Mouse (Mus musculus) cerebellum, adult 9-10 months (tissue): ENCODE measurements around the gene D630045J12Rik.
A peak's percentile ranks its signal among the peaks of the same experiment; 100 is the strongest.

ENCODE experiments used
- DNase-seq: peaks from one replicate; pipeline ENCODE4 v3.0.0; 2022

The D630045J12Rik gene

GRCm38 (mm10) chr6:38186312-38186950 is 67.4 kb downstream of the D630045J12Rik start:
- no peak for DNase-seq

- DNase-seq, result no peak
These were observed 69.0 kb downstream of the D630045J12Rik start for GRCm38 (mm10) chr6:38184791-38185190.

- DNase-seq, result no peak
These were observed 72.0 kb downstream of the D630045J12Rik start for GRCm38 (mm10) chr6:38181756-38182318.

- DNase-seq, result no peak
These were observed 73.1 kb downstream of the D630045J12Rik start for GRCm38 (mm10) chr6:38180669-38181068.

- DNase-seq, result no peak
These were observed 88.4 kb downstream of the D630045J12Rik start for GRCm38 (mm10) chr6:38165385-38165784.

GRCm38 (mm10) chr6:38164705-38165104 is 89.1 kb downstream of the D630045J12Rik start:
- no peak for DNase-seq

- no peak for DNase-seq
These were observed 90.8 kb downstream of the D630045J12Rik start for GRCm38 (mm10) chr6:38162825-38163504.

- no peak for DNase-seq
These were observed 93.3 kb downstream of the D630045J12Rik start for GRCm38 (mm10) chr6:38160556-38160955.

- DNase-seq, result peak; percentile 97
These were observed 93.7 kb downstream of the D630045J12Rik start for GRCm38 (mm10) chr6:38160102-38160501.

- DNase-seq, result no peak
These were observed 94.2 kb downstream of the D630045J12Rik start for GRCm38 (mm10) chr6:38159576-38159975.

- DNase-seq, result no peak
These were observed 95.9 kb downstream of the D630045J12Rik start for GRCm38 (mm10) chr6:38157925-38158324.

- DNase-seq, result no peak
These were observed 97.6 kb downstream of the D630045J12Rik start for GRCm38 (mm10) chr6:38156204-38156603.

GRCm38 (mm10) chr6:38152305-38152704 is 101.5 kb downstream of the D630045J12Rik start:
- DNase-seq, result no peak

- DNase-seq, result no peak
These were observed 104.3 kb downstream of the D630045J12Rik start for GRCm38 (mm10) chr6:38149483-38149882.

GRCm38 (mm10) chr6:38148626-38149025 is 105.2 kb downstream of the D630045J12Rik start:
- DNase-seq, result no peak

GRCm38 (mm10) chr6:38147301-38147700 is 106.5 kb downstream of the D630045J12Rik start:
- no peak for DNase-seq

GRCm38 (mm10) chr6:38145463-38146065 is 108.2 kb downstream of the D630045J12Rik start:
- DNase-seq, result no peak

- DNase-seq, result no peak
These were observed 109.4 kb downstream of the D630045J12Rik start for GRCm38 (mm10) chr6:38144161-38144998.

- no peak for DNase-seq
These were observed 113.4 kb downstream of the D630045J12Rik start for GRCm38 (mm10) chr6:38140402-38140801.

- no peak for DNase-seq
These were observed 114.7 kb downstream of the D630045J12Rik start for GRCm38 (mm10) chr6:38139086-38139485.

- peak; percentile 76 for DNase-seq
These were observed 118.8 kb downstream of the D630045J12Rik start for GRCm38 (mm10) chr6:38134806-38135559.

GRCm38 (mm10) chr6:38131801-38132231 is 122.0 kb downstream of the D630045J12Rik start:
- peak; percentile 61 for DNase-seq
